Mouse (Mus musculus) gastrocnemius, postnatal 25 days (tissue): Measurements from ENCODE around the gene Magi1. TPM values are rescaled to one million over a fixed set of nuclear protein-coding genes. Genes with fewer than 3 reads are reported as not detected.
A peak's percentile ranks its signal among the peaks of the same experiment; 100 is the strongest.

Experiments used
- DNase-seq: peaks from one replicate; pipeline ENCODE4 v3.0.0; 2022
- total RNA-seq, 2 experiments: library from RNA; stranded (reverse); gene quantifications; 1 replicate in 1 of 2; 2 replicates in 1 of 2; pipeline ENCODE4 v1.2.3; 2021

Gene Magi1
- total RNA-seq, 2 experiments from 2014 or later = 3.5 to 3.9 TPM

DNA sequence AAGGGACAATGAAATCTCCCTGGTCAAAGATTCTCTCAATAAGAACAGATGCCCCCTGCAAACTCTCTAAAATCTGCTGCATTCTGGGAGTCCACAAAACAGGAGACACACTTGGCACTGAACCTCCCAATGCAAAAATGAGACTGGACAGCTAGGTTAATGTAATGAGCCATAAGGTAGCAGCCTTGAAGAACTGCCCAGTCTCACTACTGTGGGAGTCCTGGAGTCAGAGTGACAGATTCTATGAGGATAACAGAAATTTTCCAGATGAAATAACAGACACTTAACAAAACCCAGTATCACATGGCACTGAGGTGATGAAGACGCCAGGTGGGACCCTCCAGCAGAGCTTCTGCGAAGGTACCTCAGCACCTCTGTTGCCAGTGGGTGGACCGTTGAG lies 393.7 kb downstream of the Magi1 start:
- DNase-seq = no peak

DNA sequence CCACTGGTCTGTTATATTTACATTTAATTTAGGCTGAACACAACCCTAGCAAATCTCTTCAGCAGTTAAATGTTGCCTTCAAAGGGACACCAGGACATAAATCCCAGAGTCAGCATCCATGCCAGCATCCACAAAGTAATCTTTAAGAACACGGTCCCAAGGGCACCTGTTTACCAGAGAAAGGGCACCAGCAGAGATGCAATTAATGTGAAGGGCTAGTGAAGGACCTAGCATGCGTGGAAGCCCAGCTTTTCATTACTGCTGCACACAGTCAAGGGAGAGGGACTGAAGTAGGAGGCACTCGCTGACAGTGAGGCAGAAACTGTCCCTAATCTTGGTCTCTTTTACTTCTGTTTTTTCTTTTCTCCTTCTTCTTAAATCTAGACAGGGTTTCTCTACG lies 406.4 kb downstream of the Magi1 start:
- DNase-seq = no peak

DNA sequence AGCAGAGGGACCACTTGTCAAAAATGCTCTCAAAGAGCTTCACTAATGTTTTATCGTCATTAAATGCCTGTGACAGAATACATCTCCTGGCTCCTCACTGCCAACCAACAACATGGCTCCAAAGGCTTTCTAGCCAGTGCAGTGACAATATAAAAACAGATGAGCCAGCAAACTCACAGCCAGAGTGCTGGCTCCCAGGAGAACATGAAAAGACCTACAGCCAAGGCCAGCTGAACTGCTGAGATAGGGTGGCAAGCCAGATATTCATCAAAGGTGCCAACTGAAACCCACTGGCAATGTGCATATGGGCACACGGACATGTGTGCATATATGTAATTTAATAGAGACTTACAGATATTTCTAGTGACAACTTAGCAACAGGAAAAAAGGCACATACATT lies 408.8 kb downstream of the Magi1 start:
- no peak for DNase-seq

DNA sequence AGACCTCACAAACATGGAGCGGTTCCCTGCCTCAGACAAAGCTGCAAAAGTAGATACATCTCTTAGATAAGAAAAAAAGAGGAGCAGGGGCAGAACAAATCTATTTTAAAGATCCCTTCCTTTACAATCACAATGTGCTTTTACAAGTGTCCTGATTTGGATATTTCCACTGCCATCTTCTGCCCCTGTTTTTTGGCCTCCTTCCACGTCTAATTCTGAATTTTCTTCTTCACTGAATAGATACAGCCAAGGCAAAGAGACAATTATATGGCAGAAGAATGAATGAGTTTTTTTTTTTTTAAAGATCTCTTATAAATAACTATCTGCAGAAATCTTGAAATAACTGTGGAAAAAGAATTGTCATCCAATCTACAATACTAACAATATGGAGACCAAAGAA lies 409.3 kb downstream of the Magi1 start:
- no peak for DNase-seq

DNA sequence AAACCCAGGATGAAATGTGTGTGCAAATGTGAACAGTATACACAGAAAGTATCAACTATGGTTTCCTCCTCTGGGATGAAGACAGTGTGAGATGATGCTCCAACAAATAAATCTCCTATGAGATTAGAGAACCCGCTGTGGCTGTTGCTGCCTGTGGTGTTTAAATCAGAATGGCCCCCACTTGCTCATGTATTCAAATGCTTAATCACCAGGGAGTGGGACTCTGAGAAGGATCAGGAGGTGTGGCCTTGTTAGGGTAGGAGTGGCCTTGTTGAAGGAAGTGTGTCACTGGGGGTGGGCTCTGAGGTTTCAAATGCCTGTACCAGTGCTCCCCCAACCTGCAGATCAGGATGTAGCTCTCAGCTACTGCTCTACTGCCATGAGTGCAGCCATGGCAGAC lies 410.2 kb downstream of the Magi1 start:
- DNase-seq = no peak

DNA sequence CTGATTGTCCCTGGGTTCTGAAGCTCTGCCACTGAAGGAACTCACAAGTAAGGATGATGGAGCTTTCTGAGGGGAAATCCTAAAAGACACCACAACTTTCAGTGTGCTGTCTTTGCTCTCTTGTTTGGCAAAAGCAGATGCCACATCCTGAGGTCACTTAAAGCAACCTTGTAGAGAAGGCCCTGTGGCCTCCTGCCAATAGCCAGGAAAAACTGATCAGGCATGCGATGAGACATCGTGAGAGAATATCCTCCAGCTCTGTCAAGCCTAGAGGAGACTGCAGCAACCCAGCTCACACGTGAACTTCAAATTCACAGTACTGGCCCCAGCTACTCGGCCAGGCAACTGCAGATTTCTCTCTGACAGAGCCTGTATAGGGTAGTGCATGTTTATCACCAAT lies 412.2 kb downstream of the Magi1 start:
- DNase-seq = no peak

DNA sequence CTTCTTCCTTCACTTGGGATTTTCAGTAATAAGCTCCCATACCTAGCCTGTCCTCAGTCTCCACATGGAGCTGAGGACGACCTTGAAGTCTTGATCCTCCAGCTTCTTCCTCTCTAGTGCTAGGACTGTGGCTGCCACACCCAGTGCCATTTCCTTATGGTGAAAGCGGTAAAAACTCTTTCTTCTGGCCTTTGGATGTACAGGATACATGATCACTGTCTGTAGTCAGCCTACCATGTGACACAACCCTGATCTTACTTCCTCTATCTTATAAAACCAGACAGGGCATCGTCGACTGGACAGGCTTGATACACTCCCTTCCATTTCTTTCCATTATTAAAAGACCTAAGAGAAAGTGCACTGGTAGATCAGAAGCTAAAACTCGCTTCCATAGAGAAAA lies 413.7 kb downstream of the Magi1 start:
- no peak for DNase-seq

DNA sequence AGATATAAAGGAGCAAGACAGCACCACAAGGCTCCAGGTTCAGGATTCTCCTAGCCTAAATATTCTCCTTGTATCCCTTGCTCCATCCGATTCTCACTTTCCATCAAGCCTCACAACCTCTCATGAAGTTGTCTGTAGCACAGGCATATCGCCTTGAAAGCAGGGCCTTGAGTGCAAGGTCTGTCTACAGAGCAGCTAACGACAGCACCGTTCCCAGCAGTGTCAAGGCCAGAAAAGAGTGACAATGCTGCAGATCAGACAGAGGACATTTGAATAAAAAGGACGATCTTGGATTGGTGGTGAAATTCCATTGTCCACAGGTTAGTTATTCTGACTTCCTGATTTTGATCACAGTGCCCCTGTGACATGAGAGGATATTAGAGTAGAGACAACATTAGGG lies 421.5 kb downstream of the Magi1 start:
- no peak for DNase-seq

DNA sequence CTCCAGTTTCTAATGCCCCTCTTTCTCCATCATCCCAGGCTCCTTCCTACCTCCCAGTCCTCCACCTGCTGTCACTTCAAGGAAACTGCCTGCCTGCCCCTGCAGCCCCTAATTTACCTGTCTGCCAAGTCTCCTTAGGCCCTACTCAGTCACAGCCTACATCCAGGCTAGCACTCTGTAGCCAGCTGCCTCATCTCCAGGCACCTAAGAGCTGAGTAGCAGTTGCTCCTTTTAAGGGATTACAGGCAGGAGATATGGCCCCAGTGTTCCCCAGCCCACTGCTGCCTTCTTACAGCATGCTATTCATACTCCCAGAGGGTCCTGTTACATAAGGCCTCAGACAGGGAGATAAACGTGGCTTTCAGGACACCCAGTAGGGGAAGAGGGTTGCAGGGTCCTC lies 426.9 kb downstream of the Magi1 start:
- no peak for DNase-seq

DNA sequence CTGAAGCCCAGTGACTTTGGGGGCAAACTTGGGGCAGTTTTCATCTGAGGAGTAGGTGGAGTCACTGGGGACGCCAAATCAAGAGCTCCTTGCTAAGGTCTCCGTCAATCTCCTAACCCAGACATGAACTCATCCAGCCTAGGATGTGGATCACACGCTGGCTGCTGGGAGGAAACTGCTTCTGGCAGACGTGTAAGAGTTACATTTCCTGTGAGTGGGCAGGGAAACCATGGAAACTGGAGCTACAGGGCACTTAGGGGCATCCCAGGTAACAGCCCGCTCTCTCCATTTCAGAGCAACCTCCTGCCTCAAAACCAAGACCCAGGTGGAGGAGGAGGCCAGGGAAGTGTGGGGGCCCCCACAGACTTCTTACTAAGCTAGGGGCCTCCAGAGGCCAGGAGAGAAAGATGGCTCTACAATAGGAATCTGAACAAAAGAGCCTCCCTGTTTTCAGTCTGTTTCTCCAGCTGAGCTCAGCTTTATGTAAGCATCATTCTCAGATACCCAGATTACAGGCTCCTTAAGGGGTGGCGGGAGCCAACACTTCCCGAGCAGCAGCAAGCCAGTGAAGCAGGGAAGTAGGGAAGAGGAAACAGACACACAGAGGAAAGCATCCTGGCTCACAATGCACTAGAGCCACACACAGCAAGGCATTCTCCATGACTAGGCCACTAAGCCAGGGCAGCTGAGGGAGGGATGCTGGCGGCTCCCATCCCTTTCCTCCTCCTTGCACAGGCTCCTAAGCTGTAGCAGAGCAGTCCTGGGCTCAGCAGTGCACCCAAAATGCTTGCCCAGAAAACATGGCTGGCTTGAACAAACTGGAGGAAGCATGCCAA lies 427.7 kb downstream of the Magi1 start:
- DNase-seq = no peak

DNA sequence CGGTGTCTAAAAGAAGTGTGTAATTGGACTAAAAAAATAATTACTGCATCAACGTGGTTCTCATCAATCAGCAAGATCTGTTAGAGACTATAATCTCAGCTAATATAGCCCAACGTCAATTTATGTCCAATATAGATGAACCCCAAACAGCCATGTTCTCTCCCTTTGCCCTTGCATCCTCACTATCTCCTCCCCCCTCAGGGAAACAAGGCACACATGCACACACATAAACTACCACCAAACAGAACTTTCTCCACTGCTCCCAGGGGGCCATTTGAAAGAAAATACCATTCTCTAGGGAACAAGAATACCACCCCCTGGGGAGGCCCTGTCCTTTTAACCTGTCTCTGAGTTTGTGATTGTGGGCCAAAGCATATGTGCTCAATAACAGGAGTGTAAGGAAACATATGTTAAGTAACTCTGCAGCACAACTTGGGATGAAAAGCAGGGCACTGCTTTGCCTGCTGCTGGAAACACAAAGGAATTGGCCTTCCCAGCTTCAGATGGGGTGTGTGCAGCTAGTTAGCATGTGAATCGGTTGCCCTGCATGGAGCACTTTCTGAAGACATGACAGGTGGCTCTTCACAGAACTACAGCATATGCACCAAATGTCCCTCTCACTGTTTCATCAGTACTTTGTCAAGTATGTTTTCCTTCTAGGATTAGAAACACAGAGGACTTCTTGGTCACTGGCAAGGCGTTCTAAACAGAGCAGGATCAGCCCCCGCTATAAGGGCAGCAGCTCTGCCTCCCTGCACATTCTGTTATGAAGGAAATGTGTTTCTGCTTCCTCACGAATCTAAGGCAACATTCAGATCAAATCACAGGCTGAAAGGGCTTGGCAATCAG lies 434.6 kb downstream of the Magi1 start:
- DNase-seq = no peak

DNA sequence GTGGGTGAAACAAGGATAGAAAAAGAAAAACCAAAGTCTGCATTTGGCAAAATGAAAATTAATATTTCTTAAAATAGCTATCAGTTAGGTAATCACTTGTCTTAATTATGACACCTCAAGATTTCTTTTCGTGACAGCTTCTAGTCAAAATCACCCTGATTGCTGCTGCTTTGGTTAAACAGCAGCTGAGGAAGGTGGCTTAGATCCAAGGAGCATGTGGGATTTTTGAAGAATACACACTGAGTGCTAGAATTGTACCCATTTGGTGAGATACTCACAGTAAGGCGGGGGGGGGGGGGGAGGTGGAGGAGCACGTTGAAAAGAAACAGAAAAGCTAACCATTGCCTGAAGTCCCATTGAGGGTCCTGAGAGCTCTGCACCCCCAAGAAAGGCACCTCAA lies 438.2 kb downstream of the Magi1 start:
- no peak for DNase-seq

DNA sequence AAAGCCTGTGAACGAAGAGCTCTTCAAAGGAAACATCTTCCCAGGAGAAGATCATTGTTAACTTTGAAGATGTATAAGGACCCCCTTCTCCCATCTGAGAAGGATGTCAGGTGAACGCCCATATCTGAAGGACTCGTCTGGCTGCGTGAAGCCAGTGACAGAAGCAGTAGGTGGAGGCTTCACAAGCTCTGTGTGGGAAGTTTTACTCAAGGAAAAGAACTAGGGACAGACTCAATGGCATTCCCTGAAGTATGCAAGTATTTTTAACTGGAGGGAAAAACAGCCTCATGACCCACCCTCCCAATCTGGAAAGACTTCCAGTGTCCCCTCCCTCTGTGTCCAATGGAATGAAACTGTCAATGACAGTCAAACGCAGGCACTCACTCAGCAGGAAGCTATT lies 438.6 kb downstream of the Magi1 start:
- no peak for DNase-seq

DNA sequence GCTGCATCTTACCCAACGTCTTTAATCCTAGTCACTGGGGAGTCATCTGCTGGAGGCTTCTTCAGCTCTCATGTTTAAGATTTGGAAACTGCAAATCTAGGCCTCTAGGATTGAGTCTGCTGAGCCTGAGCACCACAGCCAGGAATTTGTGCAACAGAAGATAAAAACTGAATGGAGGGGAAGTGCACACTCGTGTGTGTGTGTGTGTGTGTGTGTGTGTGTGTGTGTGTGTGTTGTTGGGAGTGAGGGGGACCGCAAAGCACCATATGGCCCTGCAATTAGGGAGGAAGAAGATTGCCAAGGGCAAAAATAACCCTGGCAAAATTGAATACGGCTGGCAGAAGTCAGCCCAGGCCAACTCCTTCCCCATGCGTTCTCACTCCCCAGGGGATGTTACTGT lies 439.1 kb downstream of the Magi1 start:
- DNase-seq = no peak

DNA sequence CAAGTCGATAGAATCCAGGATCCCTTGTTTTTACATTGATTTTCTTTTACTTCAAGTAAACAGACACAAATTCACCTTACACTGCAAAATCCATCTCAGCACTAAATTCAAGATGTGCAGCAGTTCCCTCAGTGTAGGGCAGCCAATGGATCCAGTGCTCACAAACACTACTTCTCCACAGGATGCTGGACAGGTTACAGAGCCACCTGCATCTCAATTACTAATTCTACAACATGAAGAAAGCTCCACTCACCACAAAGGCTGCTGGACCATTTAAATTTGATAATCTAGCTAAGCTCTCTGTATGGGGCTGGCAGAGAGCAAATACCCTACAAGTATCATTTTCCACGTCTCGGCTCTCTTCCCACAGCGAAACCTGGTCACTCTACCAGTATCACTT lies 445.3 kb downstream of the Magi1 start:
- no peak for DNase-seq

DNA sequence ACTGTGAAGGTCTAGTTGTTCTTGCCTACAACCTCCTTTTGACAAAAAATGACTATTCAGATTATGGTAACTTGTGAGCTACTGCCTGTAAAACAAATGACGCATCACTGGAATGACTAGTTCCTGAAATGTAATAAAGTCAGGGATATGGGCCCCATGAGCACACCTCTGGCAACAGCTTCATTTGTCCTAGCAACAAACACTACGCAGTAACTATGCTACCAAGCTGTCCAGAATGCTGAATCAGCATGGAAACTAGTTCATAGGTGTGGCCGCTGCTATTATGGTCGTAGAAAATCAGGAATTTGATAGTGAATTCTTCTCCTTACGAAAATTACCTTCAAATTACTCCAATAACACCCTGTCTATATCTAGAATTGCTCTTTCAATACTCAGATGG lies 447.1 kb downstream of the Magi1 start:
- DNase-seq = no peak

DNA sequence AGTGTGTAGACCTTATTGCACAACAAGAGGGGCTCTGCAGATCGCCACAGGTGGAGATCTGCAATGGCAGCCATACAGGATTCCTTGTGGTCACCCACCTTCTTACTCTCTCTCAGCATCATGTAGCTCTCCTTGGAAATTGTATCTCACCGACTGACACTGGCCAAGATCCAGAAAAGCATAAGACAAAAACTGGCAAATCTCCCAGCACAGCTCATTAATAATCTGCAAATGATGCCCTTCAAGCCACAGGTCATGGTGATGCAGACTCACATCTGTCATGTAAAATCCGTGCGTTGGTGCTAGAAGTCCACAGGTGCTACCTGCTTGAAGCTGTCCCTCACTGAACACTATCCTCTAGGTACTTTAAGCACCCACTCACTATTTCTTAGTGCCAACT lies 448.5 kb downstream of the Magi1 start:
- DNase-seq = no peak

DNA sequence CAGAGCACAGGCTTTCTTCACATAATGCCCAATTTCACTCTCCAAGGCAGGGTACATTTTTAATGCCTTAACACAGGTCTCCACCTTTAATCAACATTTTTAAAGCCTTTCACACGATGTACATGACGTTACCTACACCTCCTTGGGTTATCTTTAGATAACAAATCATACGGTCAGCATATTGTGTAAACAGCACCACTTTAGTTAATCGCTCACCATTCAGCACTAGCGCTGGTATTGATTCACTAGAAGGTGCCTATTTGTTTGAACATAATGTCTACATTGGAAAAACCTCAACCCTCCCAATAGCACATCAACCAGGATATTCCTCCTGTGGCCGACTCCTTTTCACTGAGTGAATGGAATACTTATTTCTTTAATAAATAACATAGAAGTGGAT lies 455.5 kb downstream of the Magi1 start:
- DNase-seq = no peak

DNA sequence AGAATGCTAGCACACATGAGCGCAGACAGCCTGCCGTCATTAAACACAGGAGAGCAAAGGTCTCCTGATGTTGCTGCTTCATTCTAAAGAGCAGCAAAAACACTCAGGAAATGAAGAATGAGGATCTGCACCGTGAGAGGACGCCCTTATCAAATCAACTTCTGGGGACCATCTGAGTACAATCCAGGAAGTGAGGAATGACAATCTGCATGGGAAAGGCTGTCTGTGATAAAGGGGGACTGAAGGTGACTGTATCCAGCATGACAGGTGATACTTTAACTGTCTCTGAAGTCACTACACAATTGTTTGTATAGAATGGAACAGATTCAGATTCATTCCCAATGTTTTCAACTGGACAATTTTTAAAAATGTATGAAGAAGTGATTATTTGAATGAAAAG lies 456.8 kb downstream of the Magi1 start:
- DNase-seq = no peak

DNA sequence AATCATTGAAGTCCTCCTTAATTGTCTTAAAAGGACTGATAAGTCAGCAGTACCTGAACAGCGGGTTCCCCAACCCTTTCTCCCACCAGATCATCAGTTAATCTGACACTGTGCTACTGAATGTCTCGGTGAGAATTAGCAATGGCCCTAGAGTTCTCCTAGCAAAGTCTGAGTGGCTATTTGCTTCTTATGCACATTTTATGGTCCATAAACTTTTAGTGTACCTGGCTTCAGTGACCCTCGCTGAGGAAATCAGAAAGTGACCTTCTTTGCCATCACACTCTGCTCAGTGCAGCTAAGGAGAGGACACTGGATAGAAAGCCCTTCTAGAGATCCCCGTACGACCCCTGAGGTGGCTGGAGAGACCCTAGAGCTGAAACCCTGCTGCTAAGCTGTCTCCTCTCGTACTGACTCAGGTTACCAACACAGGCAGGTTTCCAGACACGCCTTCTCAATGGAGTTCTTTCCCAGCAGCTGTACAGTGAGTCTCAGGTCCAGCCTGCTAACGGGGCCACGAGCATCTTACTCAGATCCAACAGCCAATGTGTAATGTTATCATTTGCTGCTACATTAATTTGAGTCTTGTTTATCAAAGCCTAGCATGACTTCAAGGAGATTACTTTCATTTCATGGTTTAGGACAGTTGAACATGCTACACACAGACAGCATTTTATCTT lies 461.4 kb downstream of the Magi1 start:
- DNase-seq = no peak

DNA sequence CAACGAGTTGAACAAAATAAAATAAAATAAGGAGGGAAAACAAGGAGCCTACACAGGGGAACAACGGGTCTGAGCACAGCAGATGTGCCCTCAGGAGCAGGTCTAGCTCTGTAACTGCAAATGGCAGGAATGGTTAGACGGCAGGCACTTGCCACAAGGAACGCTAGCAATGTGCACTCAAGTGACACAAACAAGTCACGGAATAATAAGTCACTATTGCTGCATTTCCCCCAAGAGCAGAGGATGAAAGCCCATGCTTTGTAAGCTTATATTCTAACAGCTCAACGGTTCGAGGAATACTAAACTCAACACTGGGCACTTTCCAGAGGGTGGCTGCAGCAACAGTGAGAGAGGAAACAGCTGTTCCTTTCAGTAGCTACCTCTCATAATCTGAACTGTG lies 462.2 kb downstream of the Magi1 start:
- no peak for DNase-seq

DNA sequence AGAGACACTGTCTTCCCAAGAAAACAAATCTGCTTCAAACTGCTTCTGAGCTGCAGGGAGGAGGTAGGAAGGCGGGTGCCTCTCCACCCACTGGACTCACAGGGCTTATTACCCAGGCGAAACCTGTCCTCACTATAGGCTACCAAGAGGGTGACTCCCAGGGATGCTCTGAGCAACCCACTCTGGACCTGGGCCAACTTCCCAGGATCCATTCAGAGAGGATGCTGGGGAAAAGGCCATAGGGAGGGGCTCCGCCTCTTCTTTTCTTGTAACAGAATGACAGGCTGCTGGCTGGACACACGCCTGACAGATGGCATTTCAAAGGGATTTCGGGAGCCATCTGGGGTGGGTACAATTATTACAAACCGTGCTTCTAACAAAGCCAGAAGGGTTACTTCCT lies 463.8 kb downstream of the Magi1 start:
- DNase-seq = peak; percentile 14

DNA sequence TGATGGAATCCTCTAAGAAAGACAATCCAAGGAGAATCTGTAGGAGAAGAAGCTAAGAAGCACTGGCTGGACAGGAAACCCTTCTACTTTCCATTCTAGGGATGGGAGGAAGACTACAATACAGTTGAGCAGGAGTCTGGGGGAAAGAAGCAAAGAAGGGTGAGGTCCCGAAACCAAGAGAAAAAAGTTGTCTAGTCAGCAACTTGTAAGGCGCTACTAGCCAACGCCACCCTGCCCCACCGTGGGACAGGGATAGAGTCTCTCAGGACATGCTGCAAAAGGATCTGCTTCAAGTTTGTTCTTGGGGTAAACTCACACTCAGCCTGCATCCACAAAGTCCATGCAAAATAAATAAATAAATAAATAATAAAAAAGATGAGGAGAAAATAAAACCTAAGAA lies 464.4 kb downstream of the Magi1 start:
- no peak for DNase-seq
